Mouse (Mus musculus): ENCODE measurements at regions not wholly inside any gene's neighbourhood (a gene's known extent, or its start where the extent isn't known, plus 50 kb on each side); places are given as distances from the start of the nearest gene placed in this dataset.
"Not testable (repeated sequence)": the region's sequence is repeated elsewhere in the genome, so short reads cannot be mapped to it uniquely, and the experiment has no call there.

GRCm38 (mm10) chr10:119116843-119117390 lies 122.9 kb downstream of the Cand1 start:
- Histone ChIP-seq H3K4me1 (no peaks in the 10 kb centered on the region), H3K9ac (no peak overlapping the region), H3K27ac (no peak overlapping the region), H3K9me3 (replicated peaks) (no peaks in the 10 kb centered on the region; the same call in 1 of the 2 replicates), H3K4me2 (replicated peaks) (no peak overlapping the region), H3K36me3 (no peaks in the 10 kb centered on the region), H3K4me3 (no peak overlapping the region), H3K27me3 (no peaks in the 10 kb centered on the region)
- no peak for ATAC-seq (ENCODE audit: low FRiP score)
- 58% methylated on average over 2 of the region's 2 CpGs for WGBS

GRCm38 (mm10) chr10:119115200-119115599 lies 124.7 kb downstream of the Cand1 start:
- not testable (repeated sequence) for H3K27ac ChIP-seq; H3K9ac ChIP-seq; ATAC-seq (ENCODE audit: low FRiP score); H3K9me3 ChIP-seq (replicated peaks); H3K4me2 ChIP-seq (replicated peaks); H3K36me3 ChIP-seq; H3K4me3 ChIP-seq; H3K27me3 ChIP-seq; H3K4me1 ChIP-seq

GRCm38 (mm10) chr10:119114653-119115052 lies 125.2 kb downstream of the Cand1 start:
- H3K4me2 ChIP-seq (replicated peaks), result no peak overlapping the region
- no peak overlapping the region for H3K9ac ChIP-seq
- no peaks in the 10 kb centered on the region for H3K27me3 ChIP-seq
- 47% methylated on average over 10 of the region's 10 CpGs for WGBS
- no peak overlapping the region for H3K4me3 ChIP-seq
- no peaks in the 10 kb centered on the region for H3K36me3 ChIP-seq
- H3K27ac ChIP-seq, result no peak overlapping the region
- H3K4me1 ChIP-seq, result no peaks in the 10 kb centered on the region
- H3K9me3 ChIP-seq (replicated peaks), result no peaks in the 10 kb centered on the region
- no peak for ATAC-seq (ENCODE audit: low FRiP score)

GRCm38 (mm10) chr10:119111886-119112285 lies 128.0 kb downstream of the Cand1 start:
- Histone ChIP-seq H3K27ac (no peak overlapping the region), H3K36me3 (no peaks in the 10 kb centered on the region), H3K4me2 (replicated peaks) (no peak overlapping the region), H3K9ac (no peak overlapping the region), H3K9me3 (replicated peaks) (no peaks in the 10 kb centered on the region), H3K4me1 (no peaks in the 10 kb centered on the region), H3K4me3 (no peak overlapping the region), H3K27me3 (no peaks in the 10 kb centered on the region)
- no peak for ATAC-seq (ENCODE audit: low FRiP score)
- 90% methylated on average over 2 of the region's 2 CpGs for WGBS

GRCm38 (mm10) chr10:119111409-119111808 lies 128.4 kb downstream of the Cand1 start:
- ATAC-seq (ENCODE audit: low FRiP score), result no peak
- Histone ChIP-seq H3K4me2 (replicated peaks) (no peak overlapping the region), H3K4me1 (no peaks in the 10 kb centered on the region), H3K27ac (no peak overlapping the region), H3K9me3 (replicated peaks) (no peaks in the 10 kb centered on the region), H3K9ac (no peak overlapping the region), H3K4me3 (no peak overlapping the region), H3K27me3 (no peaks in the 10 kb centered on the region), H3K36me3 (no peaks in the 10 kb centered on the region)
- 83% methylated on average over 3 of the region's 3 CpGs for WGBS

GRCm38 (mm10) chr10:119110614-119111013 lies 129.2 kb downstream of the Cand1 start:
- Histone ChIP-seq H3K4me1 (no peaks in the 10 kb centered on the region), H3K27me3 (no peaks in the 10 kb centered on the region), H3K27ac (no peak overlapping the region), H3K4me3 (no peak overlapping the region), H3K36me3 (no peaks in the 10 kb centered on the region), H3K9me3 (replicated peaks) (no peaks in the 10 kb centered on the region), H3K4me2 (replicated peaks) (no peak overlapping the region), H3K9ac (no peak overlapping the region)
- 40% methylated on average over 5 of the region's 5 CpGs for WGBS
- ATAC-seq (ENCODE audit: low FRiP score), result no peak

GRCm38 (mm10) chr10:119109207-119109606 lies 130.6 kb downstream of the Cand1 start:
- Histone ChIP-seq H3K4me1 (no peaks in the 10 kb centered on the region), H3K4me3 (no peak overlapping the region), H3K27ac (no peak overlapping the region), H3K9ac (no peak overlapping the region), H3K9me3 (replicated peaks) (no peaks in the 10 kb centered on the region), H3K27me3 (no peaks in the 10 kb centered on the region), H3K36me3 (no peaks in the 10 kb centered on the region), H3K4me2 (replicated peaks) (no peak overlapping the region)
- WGBS, result 88% methylated on average over 4 of the region's 4 CpGs
- no peak for ATAC-seq (ENCODE audit: low FRiP score)

- Histone ChIP-seq H3K27ac (no peak overlapping the region), H3K4me1 (no peaks in the 10 kb centered on the region), H3K36me3 (no peaks in the 10 kb centered on the region), H3K9me3 (replicated peaks) (no peaks in the 10 kb centered on the region), H3K4me2 (replicated peaks) (no peak overlapping the region), H3K4me3 (no peak overlapping the region), H3K9ac (no peak overlapping the region), H3K27me3 (no peaks in the 10 kb centered on the region)
- WGBS, result 58% methylated on average over 6 of the region's 6 CpGs
- ATAC-seq (ENCODE audit: low FRiP score), result no peak
These were observed 132.1 kb downstream of the Cand1 start for GRCm38 (mm10) chr10:119107728-119108127.

GRCm38 (mm10) chr10:119106105-119106504 lies 133.8 kb downstream of the Cand1 start:
- H3K4me1 ChIP-seq, result no peaks in the 10 kb centered on the region
- H3K27me3 ChIP-seq, result no peaks in the 10 kb centered on the region
- no peaks in the 10 kb centered on the region for H3K9me3 ChIP-seq (replicated peaks)
- no peak overlapping the region for H3K27ac ChIP-seq
- H3K36me3 ChIP-seq, result no peaks in the 10 kb centered on the region
- ATAC-seq (ENCODE audit: low FRiP score), result no peak
- no peak overlapping the region for H3K9ac ChIP-seq
- no peak overlapping the region for H3K4me2 ChIP-seq (replicated peaks)
- no peak overlapping the region for H3K4me3 ChIP-seq
- WGBS, result 93% methylated on average over 3 of the region's 3 CpGs

- 65% methylated on average over 7 of the region's 7 CpGs for WGBS
- Histone ChIP-seq H3K9me3 (replicated peaks) (no peaks in the 10 kb centered on the region), H3K4me1 (no peaks in the 10 kb centered on the region; the same call in 1 of the 2 replicates), H3K27ac (no peak overlapping the region), H3K36me3 (no peaks in the 10 kb centered on the region), H3K4me2 (replicated peaks) (no peak overlapping the region), H3K9ac (no peak overlapping the region), H3K27me3 (no peaks in the 10 kb centered on the region), H3K4me3 (no peak overlapping the region)
- no peak for ATAC-seq (ENCODE audit: low FRiP score)
These were observed 134.5 kb downstream of the Cand1 start for GRCm38 (mm10) chr10:119105279-119105881.

- H3K27ac ChIP-seq, result no peak overlapping the region
- H3K9me3 ChIP-seq (replicated peaks), result no peaks in the 10 kb centered on the region
- no peaks in the 10 kb centered on the region; the same call in 1 of the 2 replicates for H3K4me1 ChIP-seq
- no peak for ATAC-seq (ENCODE audit: low FRiP score)
- 26% methylated on average over 7 of the region's 7 CpGs for WGBS
- no peak overlapping the region for H3K9ac ChIP-seq
- H3K36me3 ChIP-seq, result no peaks in the 10 kb centered on the region
- H3K27me3 ChIP-seq, result no peaks in the 10 kb centered on the region
- no peak overlapping the region for H3K4me3 ChIP-seq
- H3K4me2 ChIP-seq (replicated peaks), result no peak overlapping the region
These were observed 139.3 kb downstream of the Cand1 start for GRCm38 (mm10) chr10:119100511-119100910.

GRCm38 (mm10) chr10:119099092-119099792 lies 140.6 kb downstream of the Cand1 start:
- Histone ChIP-seq H3K4me3 (no peak overlapping the region), H3K4me1 (no peaks in the 10 kb centered on the region; the same call in 1 of the 2 replicates), H3K27me3 (no peaks in the 10 kb centered on the region), H3K27ac (no peak overlapping the region), H3K9me3 (replicated peaks) (no peaks in the 10 kb centered on the region), H3K4me2 (replicated peaks) (no peak overlapping the region), H3K36me3 (no peaks in the 10 kb centered on the region), H3K9ac (no peak overlapping the region)
- WGBS, result 69% methylated on average over 10 of the region's 10 CpGs
- ATAC-seq (ENCODE audit: low FRiP score), result no peak

GRCm38 (mm10) chr10:119094166-119094565 lies 145.7 kb downstream of the Cand1 start:
- Histone ChIP-seq H3K9ac (no peak overlapping the region), H3K27me3 (no peaks in the 10 kb centered on the region), H3K4me3 (no peak overlapping the region), H3K36me3 (no peaks in the 10 kb centered on the region), H3K4me2 (replicated peaks) (no peak overlapping the region), H3K9me3 (replicated peaks) (no peaks in the 10 kb centered on the region), H3K27ac (no peak overlapping the region), H3K4me1 (no peaks in the 10 kb centered on the region)
- ATAC-seq (ENCODE audit: low FRiP score), result no peak
- 94% methylated on average over 11 of the region's 11 CpGs for WGBS

Data from hindbrain, embryonic 12.5 days (tissue).